Mouse (Mus musculus): ENCODE results near the gene Amy2a3. TPM values are rescaled to one million over a fixed set of nuclear protein-coding genes. Genes with fewer than 3 reads are reported as not detected.

The Amy2a3 gene
- polyA plus RNA-seq, 2 experiments = 0.04 to 0.06 TPM

Other genes starting within 250 kb of the Amy2a3 start
- gene Amy2a5, start 65.2 kb downstream of the Amy2a3 start, polyA plus RNA-seq (2012; rRNA removed) = not detected in 2 replicates
- 0.10 and 0.60 TPM in 2 replicates for gene Amy2a5, start 65.2 kb downstream of the Amy2a3 start, polyA plus RNA-seq (2014; fragmentation: Nextera tagmentation; extraction: Ambion mirVana)
- 0.02 and 0.04 TPM in 2 replicates for gene Amy2a4, start 32.6 kb downstream of the Amy2a3 start, polyA plus RNA-seq (2012; rRNA removed)
- gene Amy2a4, start 32.6 kb downstream of the Amy2a3 start, polyA plus RNA-seq (2014; fragmentation: Nextera tagmentation; extraction: Ambion mirVana) = 0.06 TPM in 1 of 2 replicates, not detected in the other
- gene Amy2a2, start 32.6 kb upstream of the Amy2a3 start, polyA plus RNA-seq (2012; rRNA removed) = 0.02 and 0.04 TPM in 2 replicates
- 0.06 TPM in 1 of 2 replicates, not detected in the other for gene Amy2a2, start 32.6 kb upstream of the Amy2a3 start, polyA plus RNA-seq (2014; fragmentation: Nextera tagmentation; extraction: Ambion mirVana)
- gene Amy2a1, start 208.4 kb upstream of the Amy2a3 start, polyA plus RNA-seq (2012; rRNA removed) = 0.10 and 0.12 TPM in 2 replicates
- 0.67 TPM in 1 of 2 replicates, not detected in the other for gene Amy2a1, start 208.4 kb upstream of the Amy2a3 start, polyA plus RNA-seq (2014; fragmentation: Nextera tagmentation; extraction: Ambion mirVana)

Measured in liver, embryonic 14.5 days (tissue).